Mouse (Mus musculus): ENCODE data around the gene Aco1.

- TF ChIP-seq CTCF (IDR thresholded peaks at IDR 0.05; ENCODE audit: borderline replicate concordance, insufficient read depth, low read depth, low read length), result no peak
- no peak for TF ChIP-seq POLR2A (IDR thresholded peaks at IDR 0.05; ENCODE audit: borderline replicate concordance, insufficient read depth, low read length)
These were observed 41.6 kb downstream of the Aco1 start for GRCm38 (mm10) chr4:40184470-40184869.
